Mouse (Mus musculus): ENCODE data around the gene Pck2. TPM values are rescaled to one million over a fixed set of nuclear protein-coding genes. Genes with fewer than 3 reads are reported as not detected.
A peak's percentile ranks its signal among the peaks of the same experiment; 100 is the strongest.

The Pck2 gene
- polyA plus RNA-seq, 1 experiment: 21.0 TPM

DNA sequence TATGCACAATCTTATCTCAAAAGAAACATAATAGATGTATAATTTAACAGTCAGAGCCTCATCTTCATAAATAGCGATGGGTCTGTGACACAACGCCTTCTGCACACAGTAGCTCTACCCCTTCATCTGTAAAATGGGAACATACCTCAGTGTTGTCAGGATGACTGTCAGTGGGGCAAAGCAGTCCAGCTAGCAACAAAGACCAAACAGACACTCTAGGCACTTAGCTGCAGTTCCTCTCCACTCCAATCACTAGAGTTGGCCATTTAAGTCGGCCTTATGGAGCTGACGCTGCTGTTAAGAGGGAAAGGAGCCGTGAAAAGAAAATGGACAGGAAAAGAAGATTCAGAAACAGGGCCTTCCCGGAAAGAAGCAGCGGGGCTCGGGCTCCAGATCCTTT is 11.7 kb downstream of the Pck2 start:
- WGBS: 90% methylated on average over 8 of the region's 8 CpGs

DNA sequence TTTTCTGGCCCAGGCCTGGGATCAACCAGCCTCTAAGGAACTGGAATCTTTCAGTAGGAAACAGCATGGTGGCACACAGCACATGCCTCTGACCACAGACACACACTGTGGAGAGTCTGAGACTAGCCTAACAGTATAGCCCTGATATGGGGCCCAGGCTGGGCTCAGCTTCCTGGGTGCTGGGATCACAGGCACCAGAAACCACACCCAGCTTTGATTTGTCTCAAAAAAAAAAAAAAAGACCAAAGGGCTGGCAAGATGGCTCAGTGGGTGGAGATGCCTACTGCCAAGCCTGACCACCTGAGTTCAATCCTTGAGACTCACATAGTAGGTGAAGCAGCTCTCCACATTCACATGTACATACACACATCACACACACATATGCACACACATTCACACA is 14.6 kb downstream of the Pck2 start:
- TF ChIP-seq POLR2A (IDR thresholded peaks at IDR 0.05; ENCODE audit: low read depth, low read length): no peak
- no peak for TF ChIP-seq CTCF (IDR thresholded peaks at IDR 0.05; ENCODE audit: extremely low read depth, insufficient read length, insufficient replicate concordance, low read depth, low read length)
- Histone ChIP-seq H3K36me3 (ENCODE audit: control insufficient read depth, insufficient read depth, low read length) (peaks cover 2% of the 10 kb centered on the region; the same call in 1 of the 2 replicates), H3K27me3 (ENCODE audit: control insufficient read depth, insufficient read depth, low read length) (no peaks in the 10 kb centered on the region), H3K4me3 (ENCODE audit: low read depth, low read length) (no peak overlapping the region), H3K4me1 (ENCODE audit: control insufficient read depth, insufficient read depth, insufficient read length, low read length) (peaks cover 6% of the 10 kb centered on the region; the same call in 1 of the 2 replicates), H3K27ac (ENCODE audit: insufficient read depth, low read depth, low read length) (no peak overlapping the region)

More for the DNA sequence above, 11.7 kb downstream of the Pck2 start:
- H3K27ac ChIP-seq (ENCODE audit: insufficient read depth, low read depth, low read length): no peak overlapping the region
- no peak overlapping the region for H3K4me3 ChIP-seq (ENCODE audit: low read depth, low read length)
- TF ChIP-seq POLR2A (IDR thresholded peaks at IDR 0.05; ENCODE audit: low read depth, low read length): no peak
- TF ChIP-seq CTCF (IDR thresholded peaks at IDR 0.05; ENCODE audit: extremely low read depth, insufficient read length, insufficient replicate concordance, low read depth, low read length): no peak
- peaks cover 4% of the 10 kb centered on the region; the same call in 1 of the 2 replicates for H3K4me1 ChIP-seq (ENCODE audit: control insufficient read depth, insufficient read depth, insufficient read length, low read length)
- H3K27me3 ChIP-seq (ENCODE audit: control insufficient read depth, insufficient read depth, low read length): no peaks in the 10 kb centered on the region
- H3K36me3 ChIP-seq (ENCODE audit: control insufficient read depth, insufficient read depth, low read length): peaks cover 20% of the 10 kb centered on the region

DNA sequence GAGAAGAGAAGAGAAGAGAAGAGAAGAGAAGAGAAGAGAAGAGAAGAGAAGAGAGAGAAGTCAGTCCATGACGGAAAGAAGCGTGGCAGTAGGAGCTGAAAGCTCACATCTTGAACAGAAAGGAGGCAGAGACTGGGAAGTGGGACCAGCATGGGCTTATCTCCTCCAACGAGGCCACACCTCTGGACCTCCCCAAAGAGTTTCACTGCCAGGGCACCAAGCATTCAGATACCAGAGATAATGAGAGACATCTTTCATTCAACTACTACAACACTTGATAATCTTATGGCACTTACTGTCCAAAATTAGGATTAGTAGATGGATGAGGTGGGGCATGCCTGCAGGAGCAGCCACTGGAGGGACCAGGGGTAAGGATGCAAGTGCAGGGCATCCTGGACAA is 15.7 kb downstream of the Pck2 start:
- TF ChIP-seq CTCF (IDR thresholded peaks at IDR 0.05; ENCODE audit: extremely low read depth, insufficient read length, insufficient replicate concordance, low read depth, low read length) (no peak), POLR2A (IDR thresholded peaks at IDR 0.05; ENCODE audit: low read depth, low read length) (no peak)
- Histone ChIP-seq H3K36me3 (ENCODE audit: control insufficient read depth, insufficient read depth, low read length) (no peaks in the 10 kb centered on the region), H3K4me1 (ENCODE audit: control insufficient read depth, insufficient read depth, insufficient read length, low read length) (peaks cover 6% of the 10 kb centered on the region; the same call in 1 of the 2 replicates), H3K4me3 (ENCODE audit: low read depth, low read length) (no peak overlapping the region), H3K27ac (ENCODE audit: insufficient read depth, low read depth, low read length) (no peak overlapping the region), H3K27me3 (ENCODE audit: control insufficient read depth, insufficient read depth, low read length) (no peaks in the 10 kb centered on the region)
- whole genome bisulfite sequencing: 73% methylated on average over 3 of the region's 3 CpGs

DNA sequence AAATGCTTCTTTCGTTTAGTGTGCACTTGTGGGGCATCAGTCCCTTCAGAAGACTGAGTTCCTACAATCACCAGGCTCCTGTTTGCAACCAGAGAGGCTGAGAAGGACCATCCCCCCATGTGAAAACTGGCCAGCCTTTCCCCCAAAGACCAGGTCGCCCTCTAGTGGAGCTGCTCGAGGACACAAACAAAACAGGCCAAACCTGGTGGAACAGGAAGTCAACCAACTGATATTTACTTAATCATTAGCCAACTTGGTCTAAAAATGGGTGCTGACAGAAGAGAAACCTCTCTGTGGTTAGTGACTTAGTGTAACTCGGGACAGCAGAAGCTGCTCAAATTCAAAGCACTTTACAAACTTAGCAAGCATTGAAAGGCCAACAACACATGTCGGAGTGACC is 16.9 kb downstream of the Pck2 start:
- no peaks in the 10 kb centered on the region for H3K27me3 ChIP-seq (ENCODE audit: control insufficient read depth, insufficient read depth, low read length)
- no peak overlapping the region for H3K4me3 ChIP-seq (ENCODE audit: low read depth, low read length)
- H3K36me3 ChIP-seq (ENCODE audit: control insufficient read depth, insufficient read depth, low read length): peaks cover 3% of the 10 kb centered on the region
- 8% methylated on average over 5 of the region's 5 CpGs for WGBS
- peaks cover 9% of the 10 kb centered on the region; the same call in 1 of the 2 replicates for H3K4me1 ChIP-seq (ENCODE audit: control insufficient read depth, insufficient read depth, insufficient read length, low read length)
- no peak for TF ChIP-seq POLR2A (IDR thresholded peaks at IDR 0.05; ENCODE audit: low read depth, low read length)
- TF ChIP-seq CTCF (IDR thresholded peaks at IDR 0.05; ENCODE audit: extremely low read depth, insufficient read length, insufficient replicate concordance, low read depth, low read length): peak; percentile 91; the same call in 1 of the 2 replicates
- H3K27ac ChIP-seq (ENCODE audit: insufficient read depth, low read depth, low read length): peak overlapping the region; percentile 48

DNA sequence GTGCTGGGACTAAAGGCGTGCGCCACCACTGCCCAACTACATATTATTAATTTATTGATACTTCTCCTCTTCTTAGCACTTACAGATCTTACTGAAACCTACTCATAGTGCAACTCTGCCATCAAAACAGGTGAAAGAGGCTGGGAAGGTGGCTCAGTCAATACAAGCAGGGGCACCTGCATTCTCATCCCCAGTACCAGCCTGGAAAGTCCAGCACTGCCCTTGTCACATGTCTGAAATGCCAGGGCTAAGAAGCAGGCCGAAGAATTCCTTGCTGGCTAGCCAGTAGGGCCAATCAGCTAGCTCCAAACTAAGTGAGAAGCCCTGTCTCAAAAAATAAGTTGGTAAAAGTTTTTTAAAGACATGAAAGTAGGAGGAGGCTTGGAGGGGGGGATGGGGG is 17.5 kb downstream of the Pck2 start:
- H3K27ac ChIP-seq (ENCODE audit: insufficient read depth, low read depth, low read length): peak overlapping the region; percentile 23; the same call in 1 of the 2 replicates
- H3K4me3 ChIP-seq (ENCODE audit: low read depth, low read length): no peak overlapping the region
- H3K36me3 ChIP-seq (ENCODE audit: control insufficient read depth, insufficient read depth, low read length): peaks cover 3% of the 10 kb centered on the region
- no peaks in the 10 kb centered on the region for H3K27me3 ChIP-seq (ENCODE audit: control insufficient read depth, insufficient read depth, low read length)
- TF ChIP-seq CTCF (IDR thresholded peaks at IDR 0.05; ENCODE audit: extremely low read depth, insufficient read length, insufficient replicate concordance, low read depth, low read length) (no peak), POLR2A (IDR thresholded peaks at IDR 0.05; ENCODE audit: low read depth, low read length) (no peak)
- 66% methylated on average over 3 of the region's 3 CpGs for WGBS
- peaks cover 9% of the 10 kb centered on the region; the same call in 1 of the 2 replicates for H3K4me1 ChIP-seq (ENCODE audit: control insufficient read depth, insufficient read depth, insufficient read length, low read length)

GRCm38 (mm10) chr14:55558740-55559448 is 18.8 kb downstream of the Pck2 start:
- 45% methylated on average over 6 of the region's 6 CpGs for WGBS
- Histone ChIP-seq H3K27ac (ENCODE audit: insufficient read depth, low read depth, low read length) (no peak overlapping the region), H3K4me1 (ENCODE audit: control insufficient read depth, insufficient read depth, insufficient read length, low read length) (peaks cover 9% of the 10 kb centered on the region; the same call in 1 of the 2 replicates), H3K4me3 (ENCODE audit: low read depth, low read length) (no peak overlapping the region), H3K36me3 (ENCODE audit: control insufficient read depth, insufficient read depth, low read length) (peaks cover 15% of the 10 kb centered on the region), H3K27me3 (ENCODE audit: control insufficient read depth, insufficient read depth, low read length) (no peaks in the 10 kb centered on the region)
- TF ChIP-seq CTCF (IDR thresholded peaks at IDR 0.05; ENCODE audit: extremely low read depth, insufficient read length, insufficient replicate concordance, low read depth, low read length) (no peak), POLR2A (IDR thresholded peaks at IDR 0.05; ENCODE audit: low read depth, low read length) (no peak)

DNA sequence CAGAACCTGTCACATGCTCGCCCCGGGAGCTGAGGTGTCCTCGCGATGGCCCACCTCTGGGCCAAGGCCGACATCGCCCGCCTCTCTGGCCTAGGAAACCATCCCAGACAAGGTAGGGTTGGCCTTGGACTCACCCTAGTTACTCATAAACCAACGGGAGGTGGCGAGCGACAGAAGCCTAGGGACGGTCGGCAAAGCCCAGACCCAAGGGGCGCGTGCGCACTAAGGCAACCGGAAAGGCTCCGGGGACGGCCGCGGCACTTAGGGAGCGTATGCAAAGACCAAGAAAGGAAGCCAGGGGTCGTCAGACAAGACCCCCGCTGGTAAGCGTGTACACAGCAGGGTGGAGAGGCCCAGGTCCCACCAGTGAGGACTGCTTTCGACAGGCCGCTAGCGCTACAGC is 19.7 kb downstream of the Pck2 start, which contains the start of gene Dcaf11:
Dcaf11 (plus strand) TSS at position 208 of the 403 bp plus-strand sequence.
- no peaks in the 10 kb centered on the region for H3K27me3 ChIP-seq (ENCODE audit: control insufficient read depth, insufficient read depth, low read length)
- H3K27ac ChIP-seq (ENCODE audit: insufficient read depth, low read depth, low read length): peak within 1 kb of the TSS; percentile 99
- H3K36me3 ChIP-seq (ENCODE audit: control insufficient read depth, insufficient read depth, low read length): peaks cover 23% of the 10 kb centered on the region
- peak within 1 kb of the TSS; percentile 78 for H3K4me3 ChIP-seq (ENCODE audit: low read depth, low read length)
- WGBS: under 1% methylated on average over 27 of the region's 27 CpGs
- peak; percentile 83 for TF ChIP-seq POLR2A (IDR thresholded peaks at IDR 0.05; ENCODE audit: low read depth, low read length)
- TF ChIP-seq CTCF (IDR thresholded peaks at IDR 0.05; ENCODE audit: extremely low read depth, insufficient read length, insufficient replicate concordance, low read depth, low read length): no peak
- peaks cover 6% of the 10 kb centered on the region; the same call in 1 of the 2 replicates for H3K4me1 ChIP-seq (ENCODE audit: control insufficient read depth, insufficient read depth, insufficient read length, low read length)
